Mouse (Mus musculus) retina, adult 2 months (tissue): ENCODE data around the gene Nyap1.

Experiments
- DNase-seq: peaks from one replicate; pipeline ENCODE4 v3.0.0-alpha.2; 2012; ENCODE audit warnings: low read depth, low spot score

The Nyap1 gene

DNA sequence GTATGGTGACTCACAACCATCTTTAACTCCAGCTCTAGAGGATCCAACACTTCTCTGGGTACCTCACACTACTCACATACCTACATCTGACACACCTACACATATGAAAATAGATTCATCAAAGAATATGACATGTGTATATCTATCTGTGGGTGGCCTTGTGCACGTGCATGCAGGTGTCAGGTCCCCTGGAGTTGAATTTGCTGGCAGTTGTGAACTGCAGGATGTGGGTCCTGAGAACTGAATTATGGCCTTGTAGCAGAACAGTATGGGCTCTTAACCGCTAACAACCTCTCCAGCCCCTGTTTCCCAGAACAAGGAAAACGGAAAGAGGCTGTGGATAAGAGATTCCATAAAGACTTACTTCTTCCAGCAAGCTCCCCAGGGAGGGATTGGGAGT lies 42.3 kb downstream of the Nyap1 start:
- DNase-seq = no peak

DNA sequence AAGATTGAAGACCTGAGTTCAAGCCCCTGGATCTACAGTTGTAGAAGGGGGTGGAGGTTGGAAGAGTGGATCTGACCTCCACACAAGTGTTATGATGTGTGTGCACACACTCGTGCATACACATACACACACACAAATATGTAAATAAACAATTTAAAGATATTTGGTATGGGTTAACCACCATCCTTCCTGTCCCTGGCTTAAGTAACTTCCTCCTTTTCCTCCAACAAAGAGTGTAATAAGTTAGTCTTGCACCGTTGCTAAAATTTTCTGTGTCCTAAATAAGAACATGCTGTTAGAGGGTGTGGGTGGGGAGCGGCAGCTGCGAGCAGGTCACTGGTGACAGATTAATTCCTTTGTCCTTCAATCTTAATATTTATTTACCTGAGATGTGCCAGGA lies 45.5 kb downstream of the Nyap1 start:
- no peak for DNase-seq

DNA sequence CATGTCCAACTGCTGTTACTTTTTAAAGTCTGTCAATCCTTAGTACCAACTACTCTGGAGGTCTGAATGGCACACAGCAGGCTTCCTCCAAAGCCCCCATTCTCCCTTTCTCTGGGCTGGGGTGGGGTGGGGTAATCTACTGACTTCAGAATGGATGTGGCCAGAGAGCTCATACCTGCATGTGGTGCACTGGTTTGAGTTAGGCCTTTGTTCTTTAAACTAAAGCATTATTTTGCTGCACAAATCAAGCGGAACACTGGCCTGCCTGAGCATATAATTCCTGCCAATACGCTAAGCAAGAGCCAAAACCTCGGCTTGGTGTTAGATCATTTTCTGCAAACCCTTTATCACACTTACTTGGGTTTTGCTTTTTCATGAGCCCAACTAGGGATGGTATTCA lies 46.6 kb downstream of the Nyap1 start:
- DNase-seq = no peak

DNA sequence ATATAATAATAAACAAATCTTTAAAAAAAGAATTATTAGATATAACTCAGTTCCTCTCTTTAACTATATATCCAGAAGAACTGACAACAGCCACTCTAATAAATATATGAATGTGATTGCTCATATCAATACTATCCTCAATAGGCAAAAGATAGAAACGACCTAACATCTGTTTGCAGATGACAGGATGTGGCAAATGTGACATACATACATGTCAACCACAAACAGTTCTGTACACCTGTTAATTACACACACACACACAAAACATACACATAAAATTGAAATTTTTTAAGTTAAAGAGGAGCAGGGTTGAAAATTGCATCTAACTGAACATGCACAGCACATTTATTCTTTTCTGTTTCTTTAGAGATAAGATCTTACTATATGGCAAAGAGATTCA lies 49.5 kb downstream of the Nyap1 start:
- no peak for DNase-seq

DNA sequence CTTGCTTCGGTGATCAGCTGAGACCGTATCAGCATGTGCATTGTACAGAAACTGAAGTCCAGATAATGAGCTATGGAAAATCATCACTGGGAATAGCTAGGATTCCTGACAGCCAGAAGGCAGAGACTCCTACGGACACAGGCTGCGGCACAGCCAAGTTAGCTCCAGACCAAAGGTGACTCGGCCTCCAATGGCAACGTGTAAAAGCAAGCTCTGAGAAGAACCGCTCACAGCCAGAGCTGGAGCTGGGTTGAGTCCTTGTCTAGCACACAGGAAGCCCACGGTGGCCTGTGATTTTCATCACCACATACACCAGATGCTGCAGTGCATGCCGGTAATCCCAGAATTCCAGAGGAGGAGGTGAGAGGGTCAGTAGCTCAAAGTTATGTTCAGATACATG lies 50.9 kb downstream of the Nyap1 start:
- DNase-seq = no peak

DNA sequence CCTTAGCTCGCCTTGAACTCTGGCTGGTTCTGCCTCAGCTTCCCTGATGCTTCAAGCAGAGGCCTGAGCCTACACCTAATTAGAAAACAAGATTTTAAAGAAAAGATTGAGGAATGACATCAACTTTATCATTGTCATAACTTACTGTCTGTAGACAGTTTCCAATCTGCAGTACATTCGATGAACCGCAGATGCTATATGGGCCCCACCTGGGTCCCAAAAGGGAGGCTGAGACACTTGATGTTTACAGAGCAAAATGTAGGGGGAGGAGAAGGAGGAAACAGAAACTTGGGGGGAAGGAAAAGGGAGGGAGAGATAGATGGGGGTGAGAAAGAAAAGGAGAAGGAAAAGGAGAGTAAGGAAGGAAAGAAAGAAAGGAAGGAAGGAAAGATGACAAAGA lies 51.4 kb downstream of the Nyap1 start:
- DNase-seq = no peak

DNA sequence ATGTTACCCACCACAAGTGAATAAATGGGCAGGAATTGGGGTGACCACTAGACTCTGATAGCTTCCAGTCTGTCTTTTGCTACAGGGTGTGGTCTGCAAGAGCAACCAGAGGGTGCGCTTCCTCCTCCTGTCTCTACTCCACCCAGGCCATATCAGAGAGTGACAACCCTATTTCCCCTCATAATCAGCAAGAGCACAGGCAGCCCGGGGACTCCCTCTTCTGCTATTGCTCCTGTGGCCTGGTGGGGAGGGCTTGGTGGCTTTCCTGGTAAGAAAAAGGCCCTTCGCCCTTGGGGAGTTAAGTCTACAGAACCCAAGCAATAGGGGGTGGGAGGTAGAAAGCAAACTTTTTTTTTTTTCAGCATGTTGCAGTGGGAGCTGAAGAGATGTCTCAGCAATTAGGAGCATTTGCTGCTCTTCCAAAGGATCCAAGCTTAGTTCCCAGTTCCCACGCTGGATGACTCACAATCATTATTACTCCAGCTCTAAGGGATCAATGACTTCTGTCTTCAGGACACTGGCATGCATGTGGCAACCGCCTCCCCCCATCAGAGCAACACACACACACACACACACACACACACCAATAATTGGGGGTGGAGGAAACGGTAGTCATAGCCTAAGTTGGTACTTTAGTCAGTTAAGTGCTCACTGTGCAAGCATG lies 55.1 kb downstream of the Nyap1 start:
- no peak for DNase-seq

DNA sequence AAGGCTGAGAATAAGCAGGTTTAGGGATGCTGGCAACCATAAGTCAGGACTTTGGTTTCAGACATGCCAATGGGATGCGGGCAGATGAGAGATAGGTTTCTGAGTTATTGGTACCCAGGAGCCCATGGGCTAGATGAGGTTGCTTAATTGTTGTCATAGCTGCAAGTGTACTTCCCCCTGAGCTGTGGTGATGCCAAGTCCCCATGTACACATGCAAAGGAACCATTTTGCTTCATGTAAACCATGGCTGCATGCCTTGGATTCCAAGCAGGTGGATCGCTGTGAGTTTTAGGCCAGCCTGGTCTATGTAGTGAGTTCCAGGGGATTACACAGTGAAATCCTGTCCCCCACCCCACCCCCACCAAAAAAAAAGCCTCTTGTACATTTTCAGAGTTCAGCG lies 55.8 kb downstream of the Nyap1 start:
- no peak for DNase-seq

DNA sequence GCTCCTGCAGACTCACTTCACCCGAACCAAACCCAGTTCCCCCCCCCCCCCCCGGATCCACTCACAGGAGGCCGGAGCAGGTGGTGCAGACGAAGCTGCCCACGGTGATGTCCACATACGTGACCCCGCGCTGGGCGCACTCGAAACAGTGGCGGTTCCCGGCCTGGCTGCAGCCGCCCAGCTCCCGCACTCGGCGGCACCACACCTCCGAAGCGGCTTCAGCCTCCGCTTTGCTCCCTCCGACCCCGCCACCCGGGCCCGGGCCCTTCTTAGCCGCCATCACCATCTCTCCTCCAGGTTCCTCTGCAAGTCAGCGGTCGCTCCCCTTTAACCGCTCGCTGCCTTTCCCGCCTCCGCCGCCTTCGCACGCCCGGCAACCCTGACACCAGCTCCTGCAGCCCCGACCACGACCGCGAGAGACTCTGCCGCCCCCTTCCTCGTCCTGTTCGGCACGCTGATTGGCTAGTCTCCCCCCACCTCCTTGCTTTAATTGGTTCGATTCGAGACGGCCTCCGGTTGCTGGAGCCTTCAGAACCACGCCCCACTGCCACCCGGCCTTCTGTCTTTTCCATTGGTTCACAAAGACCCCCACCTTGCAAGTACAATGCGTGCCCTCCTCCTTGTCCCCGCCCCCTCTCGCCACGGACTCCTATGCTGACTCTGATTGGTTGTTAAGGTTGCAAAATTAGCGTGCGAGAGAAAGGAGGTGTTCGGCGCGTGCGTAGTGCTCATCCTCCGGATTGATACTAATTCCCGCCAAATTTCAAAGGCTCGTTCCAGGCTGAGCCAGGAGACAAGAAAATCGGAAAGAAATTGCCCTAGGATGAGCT lies 56.9 kb downstream of the Nyap1 start, which contains the start of gene Agfg2:
Gene Agfg2, minus strand, starts transcription at position 433 of the 830 bp plus-strand sequence.
- DNase-seq = peak; percentile 72

DNA sequence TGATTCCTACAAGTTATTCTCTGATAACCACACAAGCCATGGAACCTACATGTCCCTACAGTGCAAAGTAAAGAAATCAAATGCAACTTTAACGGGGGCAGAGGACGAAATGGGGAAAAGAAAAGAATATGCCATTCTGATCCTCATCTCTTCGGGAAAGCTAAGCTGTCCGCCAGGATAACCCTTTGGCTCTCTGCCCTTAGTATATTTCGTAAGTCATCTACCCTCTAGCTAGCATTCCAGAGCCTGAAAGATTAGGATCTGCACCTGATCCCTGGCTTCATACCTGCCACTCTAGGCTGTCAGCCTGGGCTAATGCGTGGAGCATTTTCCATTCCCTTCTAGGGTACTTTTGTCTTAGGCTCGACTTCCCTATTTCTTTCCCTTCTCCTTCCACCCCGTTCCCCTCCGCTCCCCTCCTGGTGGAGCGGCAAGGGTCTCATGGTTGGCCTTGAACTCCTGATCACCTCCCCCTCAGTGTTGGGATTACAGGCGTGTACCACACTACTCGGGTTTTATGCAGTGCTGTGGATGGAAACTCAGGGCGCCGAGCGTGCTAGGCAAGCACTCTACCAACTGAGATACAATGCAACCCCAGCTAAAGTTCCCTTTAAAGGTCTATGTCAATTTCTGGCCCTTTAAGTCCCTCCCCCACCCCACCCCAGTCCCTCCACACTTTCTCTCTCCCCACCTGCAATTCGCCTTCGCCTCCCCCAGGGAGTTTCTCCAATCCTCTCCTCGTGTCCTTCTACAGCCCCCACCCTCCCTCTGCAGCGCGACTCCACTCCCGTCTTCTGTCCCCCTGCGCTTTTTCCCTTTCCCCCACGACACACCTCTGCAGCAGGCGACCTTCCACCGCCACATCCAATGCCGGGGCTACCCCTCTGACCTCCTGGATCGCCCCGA lies 57.8 kb downstream of the Nyap1 start:
- DNase-seq = no peak

DNA sequence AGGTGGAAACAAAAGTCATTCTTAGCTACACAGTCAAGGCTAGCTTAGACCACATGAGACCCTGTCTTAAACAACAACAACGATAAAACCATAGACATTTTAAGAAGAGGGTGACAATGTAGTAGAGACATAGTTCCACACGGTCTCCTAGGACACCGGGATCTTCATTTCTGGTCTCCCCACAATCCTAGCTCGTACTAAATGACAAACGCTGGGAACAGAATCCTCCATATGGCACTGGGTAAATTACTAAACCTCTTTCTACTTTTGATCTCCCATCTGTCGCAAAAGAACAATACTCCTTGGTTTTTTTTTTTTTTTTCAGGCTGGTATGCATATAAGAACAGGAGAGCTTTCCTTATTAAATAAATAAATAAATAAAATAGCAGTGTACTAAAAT lies 58.9 kb downstream of the Nyap1 start:
- DNase-seq = no peak
